Mouse (Mus musculus): Measurements from ENCODE around the gene Acacb. TPM values are rescaled to one million over a fixed set of nuclear protein-coding genes. Genes with fewer than 3 reads are reported as not detected.

Gene Acacb
- polyA plus RNA-seq, 1 experiment from 2014 or later = 12.0 TPM

- no peaks in the 10 kb centered on the region for H3K27me3 ChIP-seq (ENCODE audit: control insufficient read depth, insufficient read depth, low read length)
- peak overlapping the region; percentile 100 for H3K4me2 ChIP-seq (ENCODE audit: low read depth, low read length)
- H3K9ac ChIP-seq (ENCODE audit: low read length) = peak overlapping the region; percentile 74
- under 1% methylated on average over 15 of the region's 15 CpGs for WGBS
- ATAC-seq (replicated peaks; ENCODE audit: extremely low read depth, insufficient read depth, low FRiP score) = no peak
- peaks cover 37% of the 10 kb centered on the region for H3K4me1 ChIP-seq (ENCODE audit: control insufficient read depth, insufficient read depth, low read length)
- peak overlapping the region; percentile 74 for H3K4me3 ChIP-seq (ENCODE audit: low read length)
- peak overlapping the region; percentile 87 for H3K27ac ChIP-seq (ENCODE audit: low read length)
- no peaks in the 10 kb centered on the region for H3K36me3 ChIP-seq (ENCODE audit: control insufficient read depth, insufficient read depth)
- no peaks in the 10 kb centered on the region for H3K9me3 ChIP-seq (replicated peaks; ENCODE audit: control insufficient read depth, low read length)
These were observed 14.9 kb upstream of the Acacb start for GRCm38 (mm10) chr5:114131521-114131840.

DNA sequence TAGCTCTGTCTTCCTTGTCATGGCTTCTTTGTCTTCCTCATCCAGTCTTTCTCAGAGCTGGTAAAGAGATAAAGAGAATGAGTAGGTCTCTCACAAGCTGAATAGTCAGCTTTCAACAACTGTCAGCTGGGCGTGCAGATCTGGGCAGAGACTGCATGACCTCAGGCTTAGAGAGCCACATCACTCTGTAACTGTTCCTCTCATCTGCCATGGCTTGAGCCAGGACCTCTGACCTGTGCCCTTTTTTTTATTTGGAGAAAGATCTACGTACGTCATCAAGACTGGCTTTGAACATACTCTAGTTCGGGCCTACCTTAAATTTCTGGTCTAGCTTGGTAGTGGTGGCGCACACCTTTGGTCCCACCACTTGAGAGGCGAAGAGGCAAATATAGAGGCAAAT lies 13.5 kb upstream of the Acacb start:
- Histone ChIP-seq H3K4me2 (ENCODE audit: low read depth, low read length) (no peak overlapping the region), H3K27ac (ENCODE audit: low read length) (no peak overlapping the region), H3K9me3 (replicated peaks; ENCODE audit: control insufficient read depth, low read length) (no peaks in the 10 kb centered on the region), H3K4me1 (ENCODE audit: control insufficient read depth, insufficient read depth, low read length) (peaks cover 39% of the 10 kb centered on the region), H3K36me3 (ENCODE audit: control insufficient read depth, insufficient read depth) (0 out of 2 replicates have a peak, but pooled peaks cover 2% of the 10 kb centered on the region), H3K27me3 (ENCODE audit: control insufficient read depth, insufficient read depth, low read length) (no peaks in the 10 kb centered on the region), H3K9ac (ENCODE audit: low read length) (no peak overlapping the region), H3K4me3 (ENCODE audit: low read length) (no peak overlapping the region)
- no peak for ATAC-seq (replicated peaks; ENCODE audit: extremely low read depth, insufficient read depth, low FRiP score)
- WGBS = 83% methylated on average over 6 of the region's 6 CpGs

GRCm38 (mm10) chr5:114134091-114134534 lies 12.2 kb upstream of the Acacb start:
- 32% methylated on average over 6 of the region's 6 CpGs for WGBS
- H3K27ac ChIP-seq (ENCODE audit: low read length) = peak overlapping the region; percentile 56
- no peak overlapping the region for H3K4me3 ChIP-seq (ENCODE audit: low read length)
- peaks cover 52% of the 10 kb centered on the region for H3K4me1 ChIP-seq (ENCODE audit: control insufficient read depth, insufficient read depth, low read length)
- H3K9me3 ChIP-seq (replicated peaks; ENCODE audit: control insufficient read depth, low read length) = no peaks in the 10 kb centered on the region
- peak; percentile 19 for ATAC-seq (replicated peaks; ENCODE audit: extremely low read depth, insufficient read depth, low FRiP score)
- 0 out of 2 replicates have a peak, but pooled peaks cover 2% of the 10 kb centered on the region for H3K36me3 ChIP-seq (ENCODE audit: control insufficient read depth, insufficient read depth)
- no peak overlapping the region; the same call in 1 of the 2 replicates for H3K9ac ChIP-seq (ENCODE audit: low read length)
- H3K27me3 ChIP-seq (ENCODE audit: control insufficient read depth, insufficient read depth, low read length) = no peaks in the 10 kb centered on the region
- peak overlapping the region; percentile 21 for H3K4me2 ChIP-seq (ENCODE audit: low read depth, low read length)

DNA sequence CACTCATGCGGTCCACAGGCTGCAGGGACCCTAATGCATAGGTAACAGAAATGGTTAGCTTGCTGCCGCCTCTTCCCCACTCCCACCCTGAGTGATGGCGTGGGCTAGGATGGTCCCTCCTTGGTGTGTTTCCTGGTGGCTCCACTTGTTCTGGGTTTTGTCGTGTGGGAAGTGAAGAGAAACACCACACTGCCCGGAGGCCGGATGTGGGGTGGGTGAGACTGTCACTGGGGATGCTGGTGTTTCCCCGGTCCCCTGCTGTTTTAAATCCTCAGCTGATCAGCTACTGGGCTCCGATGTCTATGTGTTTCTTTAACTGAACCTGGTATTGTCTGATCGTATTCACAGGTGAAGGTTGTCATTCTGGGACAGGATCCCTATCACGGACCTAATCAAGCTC lies 10.8 kb upstream of the Acacb start:
- H3K27me3 ChIP-seq (ENCODE audit: control insufficient read depth, insufficient read depth, low read length) = no peaks in the 10 kb centered on the region
- H3K9me3 ChIP-seq (replicated peaks; ENCODE audit: control insufficient read depth, low read length) = no peaks in the 10 kb centered on the region
- no peak for ATAC-seq (replicated peaks; ENCODE audit: extremely low read depth, insufficient read depth, low FRiP score)
- H3K4me3 ChIP-seq (ENCODE audit: low read length) = no peak overlapping the region
- no peak overlapping the region for H3K4me2 ChIP-seq (ENCODE audit: low read depth, low read length)
- no peak overlapping the region for H3K9ac ChIP-seq (ENCODE audit: low read length)
- WGBS = 86% methylated on average over 10 of the region's 10 CpGs
- H3K36me3 ChIP-seq (ENCODE audit: control insufficient read depth, insufficient read depth) = 0 out of 2 replicates have a peak, but pooled peaks cover 2% of the 10 kb centered on the region
- peaks cover 59% of the 10 kb centered on the region for H3K4me1 ChIP-seq (ENCODE audit: control insufficient read depth, insufficient read depth, low read length)
- no peak overlapping the region for H3K27ac ChIP-seq (ENCODE audit: low read length)

- no peaks in the 10 kb centered on the region for H3K9me3 ChIP-seq (replicated peaks; ENCODE audit: control insufficient read depth, low read length)
- no peak for ATAC-seq (replicated peaks; ENCODE audit: extremely low read depth, insufficient read depth, low FRiP score)
- no peak overlapping the region for H3K4me2 ChIP-seq (ENCODE audit: low read depth, low read length)
- H3K9ac ChIP-seq (ENCODE audit: low read length) = peak overlapping the region; percentile 9; the same call in 1 of the 2 replicates
- H3K4me1 ChIP-seq (ENCODE audit: control insufficient read depth, insufficient read depth, low read length) = peaks cover 46% of the 10 kb centered on the region
- 58% methylated on average over 15 of the region's 15 CpGs for WGBS
- H3K27ac ChIP-seq (ENCODE audit: low read length) = peak overlapping the region; percentile 93
- H3K4me3 ChIP-seq (ENCODE audit: low read length) = no peak overlapping the region
- H3K36me3 ChIP-seq (ENCODE audit: control insufficient read depth, insufficient read depth) = 0 out of 2 replicates have a peak, but pooled peaks cover 2% of the 10 kb centered on the region
- H3K27me3 ChIP-seq (ENCODE audit: control insufficient read depth, insufficient read depth, low read length) = no peaks in the 10 kb centered on the region
These were observed 8.7 kb upstream of the Acacb start for GRCm38 (mm10) chr5:114137481-114138276.

DNA sequence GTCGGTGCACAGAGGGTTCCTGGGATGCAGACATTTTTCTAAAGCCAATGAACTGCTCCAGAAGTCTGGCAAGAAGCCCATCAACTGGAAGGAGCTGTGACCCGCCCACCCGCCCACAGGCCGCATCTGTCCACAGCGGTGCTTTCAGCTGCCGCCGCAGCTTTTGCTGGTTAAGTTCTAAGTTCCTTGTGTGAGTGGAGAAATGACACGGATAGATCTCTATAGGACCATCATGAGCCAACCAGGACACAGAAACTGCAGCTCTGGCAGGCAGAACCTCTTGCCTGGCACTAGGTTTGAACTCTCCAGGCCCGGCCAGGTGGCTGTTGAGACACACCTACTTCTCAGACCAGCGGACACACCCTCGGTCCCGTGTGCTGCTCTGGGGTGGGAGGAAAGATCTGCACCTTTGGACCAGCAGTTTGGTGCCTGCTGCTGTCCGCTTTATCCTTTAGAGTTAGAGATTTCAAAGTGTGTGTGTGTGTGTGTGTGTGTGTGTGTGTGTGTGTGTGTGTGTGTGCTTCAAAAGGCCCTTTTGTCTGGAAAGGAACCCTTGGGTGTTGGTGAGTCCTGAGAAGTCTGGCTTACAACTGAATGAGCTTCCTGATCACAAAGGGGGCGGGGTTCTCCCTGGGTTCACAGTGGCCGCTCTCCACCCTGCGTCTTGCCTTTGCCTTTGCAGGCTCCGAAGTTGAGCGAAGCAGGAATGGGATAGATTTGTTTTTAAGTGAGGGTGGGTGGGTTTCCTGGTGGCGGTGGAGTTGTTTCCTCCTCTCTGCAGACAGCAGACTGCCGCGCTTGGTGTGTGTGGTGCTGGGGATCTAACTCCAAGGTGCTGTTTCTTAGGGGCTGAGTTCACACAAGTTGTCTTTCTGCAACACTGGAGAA lies 7.8 kb upstream of the Acacb start:
- H3K4me1 ChIP-seq (ENCODE audit: control insufficient read depth, insufficient read depth, low read length) = peaks cover 45% of the 10 kb centered on the region
- WGBS = 54% methylated on average over 21 of the region's 21 CpGs

DNA sequence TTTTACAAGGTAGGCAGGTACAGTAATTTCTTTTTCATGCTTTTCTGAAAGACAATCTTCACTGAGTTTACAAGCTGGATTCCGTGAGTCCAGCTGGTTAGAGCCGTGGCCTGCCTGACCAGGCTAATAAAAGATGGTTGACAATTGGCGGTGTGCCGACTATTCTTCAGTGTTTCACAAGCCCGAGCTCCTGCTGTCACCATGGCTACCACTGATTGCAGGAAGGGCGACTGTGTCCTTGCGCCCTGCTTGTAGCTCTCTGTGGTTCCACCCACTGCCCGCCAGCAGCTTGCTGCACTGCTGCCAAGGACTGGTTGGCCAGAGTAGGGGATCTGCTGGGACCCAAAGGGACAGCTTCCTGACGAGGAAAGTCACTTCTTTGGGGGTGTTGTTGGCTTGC lies 7.2 kb upstream of the Acacb start:
- H3K9ac ChIP-seq (ENCODE audit: low read length) = peak overlapping the region; percentile 51
- peak; percentile 91 for ATAC-seq (replicated peaks; ENCODE audit: extremely low read depth, insufficient read depth, low FRiP score)

More for the DNA sequence above, 7.8 kb upstream of the Acacb start:
- Histone ChIP-seq H3K4me2 (ENCODE audit: low read depth, low read length) (peak overlapping the region; percentile 42), H3K4me3 (ENCODE audit: low read length) (no peak overlapping the region), H3K9me3 (replicated peaks; ENCODE audit: control insufficient read depth, low read length) (no peaks in the 10 kb centered on the region), H3K27ac (ENCODE audit: low read length) (peak overlapping the region; percentile 93), H3K36me3 (ENCODE audit: control insufficient read depth, insufficient read depth) (0 out of 2 replicates have a peak, but pooled peaks cover 2% of the 10 kb centered on the region), H3K27me3 (ENCODE audit: control insufficient read depth, insufficient read depth, low read length) (no peaks in the 10 kb centered on the region), H3K9ac (ENCODE audit: low read length) (peak overlapping the region; percentile 51)
- ATAC-seq (replicated peaks; ENCODE audit: extremely low read depth, insufficient read depth, low FRiP score) = peak; percentile 35; the same call in 1 of the 2 replicates

GRCm38 (mm10) chr5:114147043-114147972 lies 973 bp downstream of the Acacb start:
- peak overlapping the region; percentile 62 for H3K4me3 ChIP-seq (ENCODE audit: low read length)
- H3K36me3 ChIP-seq (ENCODE audit: control insufficient read depth, insufficient read depth) = no peaks in the 10 kb centered on the region
- H3K4me1 ChIP-seq (ENCODE audit: control insufficient read depth, insufficient read depth, low read length) = peaks cover 17% of the 10 kb centered on the region
- ATAC-seq (replicated peaks; ENCODE audit: extremely low read depth, insufficient read depth, low FRiP score) = peak; percentile 15; the same call in 1 of the 2 replicates
- H3K27ac ChIP-seq (ENCODE audit: low read length) = peak overlapping the region; percentile 99
- H3K4me2 ChIP-seq (ENCODE audit: low read depth, low read length) = peak overlapping the region; percentile 63
- no peaks in the 10 kb centered on the region for H3K27me3 ChIP-seq (ENCODE audit: control insufficient read depth, insufficient read depth, low read length)
- H3K9ac ChIP-seq (ENCODE audit: low read length) = peak overlapping the region; percentile 84
- 47% methylated on average over 14 of the region's 14 CpGs for WGBS
- no peaks in the 10 kb centered on the region for H3K9me3 ChIP-seq (replicated peaks; ENCODE audit: control insufficient read depth, low read length)

More for the DNA sequence above, 7.2 kb upstream of the Acacb start:
- Histone ChIP-seq H3K4me1 (ENCODE audit: control insufficient read depth, insufficient read depth, low read length) (peaks cover 41% of the 10 kb centered on the region), H3K36me3 (ENCODE audit: control insufficient read depth, insufficient read depth) (0 out of 2 replicates have a peak, but pooled peaks cover 2% of the 10 kb centered on the region), H3K27ac (ENCODE audit: low read length) (peak overlapping the region; percentile 93), H3K4me2 (ENCODE audit: low read depth, low read length) (peak overlapping the region; percentile 42), H3K27me3 (ENCODE audit: control insufficient read depth, insufficient read depth, low read length) (no peaks in the 10 kb centered on the region), H3K9me3 (replicated peaks; ENCODE audit: control insufficient read depth, low read length) (no peaks in the 10 kb centered on the region), H3K4me3 (ENCODE audit: low read length) (no peak overlapping the region)
- 28% methylated on average over 9 of the region's 9 CpGs for WGBS
